Mouse (Mus musculus) MEL (cell line): ENCODE measurements around the gene Ccl11. TPM values are rescaled to one million over a fixed set of nuclear protein-coding genes. Genes with fewer than 3 reads are reported as not detected.

Experiments used
- DNase-seq: peaks from one replicate; pipeline ENCODE4 v3.0.0; 2011; ENCODE audit warnings: low read depth, low spot score
- H3K27ac ChIP-seq: 2 replicates; pipeline ENCODE4 v1.5.1; 2012; ENCODE audit warnings: low read depth, mild to moderate bottlenecking, control low read depth, low read length, moderate library complexity; ENCODE audit not compliant: control insufficient read depth
- H3K27me3 ChIP-seq, 2 experiments: fragments of 150-350 bp in 1 of 2; sonication (generic) in 1 of 2; 2 replicates each; pipeline ENCODE4 v1.6.1; 2012; ENCODE audit warnings: low read length in 2 of 2, mild to moderate bottlenecking in 2 of 2, improper control_type of control experiment in 1 of 2, moderate library complexity in 1 of 2; ENCODE audit not compliant: insufficient read depth in 2 of 2, control insufficient read depth in 1 of 2
- H3K36me3 ChIP-seq, 2 experiments: 2 replicates each; pipeline ENCODE4 v1.6.1; 2012 to 2014; ENCODE audit warnings: low read length in 2 of 2, improper control_type of control experiment in 1 of 2, inconsistent platforms in 1 of 2, mild to moderate bottlenecking in 1 of 2; ENCODE audit not compliant: insufficient read depth in 2 of 2, control insufficient read depth in 1 of 2
- H3K4me1 ChIP-seq, 2 experiments: fragments of 150-350 bp in 1 of 2; sonication (generic) in 1 of 2; 2 replicates each; pipeline ENCODE4 v1.6.1; 2012; ENCODE audit warnings: low read length in 2 of 2, improper control_type of control experiment in 1 of 2, mild to moderate bottlenecking in 1 of 2; ENCODE audit not compliant: insufficient read depth in 2 of 2, control insufficient read depth in 1 of 2
- H3K4me3 ChIP-seq, 2 experiments: fragments of 150-350 bp in 1 of 2; sonication (generic) in 1 of 2; 2 replicates each; pipeline ENCODE4 v1.5.1; 2012; ENCODE audit warnings: low read depth in 2 of 2, low read length in 2 of 2, mild to moderate bottlenecking in 2 of 2, moderate library complexity in 2 of 2, control low read depth in 1 of 2, improper control_type of control experiment in 1 of 2; ENCODE audit not compliant: control insufficient read depth in 1 of 2, insufficient read depth in 1 of 2
- H3K79me2 ChIP-seq: 2 replicates; pipeline ENCODE4 v1.6.1; 2012; ENCODE audit warnings: mild to moderate bottlenecking, low read length, moderate library complexity; ENCODE audit not compliant: control insufficient read depth, poor library complexity, insufficient read depth
- H3K9ac ChIP-seq: 2 replicates; pipeline ENCODE4 v1.6.1; 2012; ENCODE audit warnings: low read depth, mild to moderate bottlenecking, control low read depth, low read length, moderate library complexity; ENCODE audit not compliant: control insufficient read depth, poor library complexity, severe bottlenecking
- H3K9me3 ChIP-seq: fragments of 150-350 bp; sonication (generic); replicated peaks from 2 replicates; pipeline ENCODE4 v1.6.1; 2012; ENCODE audit warnings: mild to moderate bottlenecking, low read length, improper control_type of control experiment, moderate library complexity; ENCODE audit not compliant: insufficient read depth
- BHLHE40 ChIP-seq: IDR thresholded peaks from 2 replicates; pipeline ENCODE4 v1.6.1; 2012; ENCODE audit warnings: low read depth, mild to moderate bottlenecking, inconsistent platforms, low read length, improper control_type of control experiment, borderline replicate concordance
- CHD1 ChIP-seq: IDR thresholded peaks from 2 replicates; pipeline ENCODE4 v1.6.1; 2012; ENCODE audit warnings: low read depth, mild to moderate bottlenecking, inconsistent platforms, low read length, improper control_type of control experiment
- CHD2 ChIP-seq: IDR thresholded peaks from 2 replicates; pipeline ENCODE4 v1.6.1; 2011; ENCODE audit warnings: low read length, improper control_type of control experiment
- CTCF ChIP-seq, 3 experiments: IDR thresholded peaks in 2 of 3; conservative IDR thresholded peaks in 1 of 3; 2 replicates each; pipeline ENCODE4 v1.5.1; 2011 to 2012; ENCODE audit warnings: low read length in 3 of 3, low read depth in 2 of 3, mild to moderate bottlenecking in 2 of 3, improper control_type of control experiment in 1 of 3, inconsistent platforms in 1 of 3, mixed read lengths in 1 of 3, moderate library complexity in 1 of 3; ENCODE audit not compliant: control insufficient read depth in 1 of 3, insufficient read depth in 1 of 3, poor library complexity in 1 of 3, severe bottlenecking in 1 of 3
- EP300 ChIP-seq, 2 experiments: IDR thresholded peaks; 2 replicates each; pipeline ENCODE4 v1.6.1; 2011; ENCODE audit warnings: improper control_type of control experiment in 2 of 2, low read length in 2 of 2, low read depth in 1 of 2, mild to moderate bottlenecking in 1 of 2
- ETS1 ChIP-seq: IDR thresholded peaks from 2 replicates; pipeline ENCODE4 v1.6.1; 2012; ENCODE audit warnings: low read depth, mild to moderate bottlenecking, inconsistent platforms, low read length, improper control_type of control experiment, moderate library complexity
- GABPA ChIP-seq: IDR thresholded peaks from 2 replicates; pipeline ENCODE4 v1.6.1; 2012; ENCODE audit warnings: low read depth, mild to moderate bottlenecking, inconsistent platforms, low read length, improper control_type of control experiment, moderate library complexity
- GATA1 ChIP-seq: IDR thresholded peaks from 2 replicates; pipeline ENCODE4 v1.6.1; 2011; ENCODE audit warnings: low read depth, low read length, improper control_type of control experiment
- HCFC1 ChIP-seq: IDR thresholded peaks from 2 replicates; pipeline ENCODE4 v1.6.1; 2012; ENCODE audit warnings: low read depth, mild to moderate bottlenecking, inconsistent platforms, low read length, improper control_type of control experiment, moderate library complexity
- MAFK ChIP-seq: IDR thresholded peaks from 2 replicates; pipeline ENCODE4 v1.6.1; 2011; ENCODE audit warnings: low read depth, mild to moderate bottlenecking, low read length, improper control_type of control experiment, borderline replicate concordance
- MAX ChIP-seq: IDR thresholded peaks from 2 replicates; pipeline ENCODE4 v1.6.1; 2011; ENCODE audit warnings: low read length, improper control_type of control experiment
- MAZ ChIP-seq: IDR thresholded peaks from 2 replicates; pipeline ENCODE4 v1.6.1; 2012; ENCODE audit warnings: low read depth, mild to moderate bottlenecking, inconsistent platforms, low read length, improper control_type of control experiment
- MEF2A ChIP-seq: IDR thresholded peaks from 2 replicates; pipeline ENCODE4 v1.6.1; 2014; ENCODE audit warnings: low read depth, mild to moderate bottlenecking, inconsistent platforms, low read length, improper control_type of control experiment; ENCODE audit not compliant: poor library complexity, insufficient replicate concordance, severe bottlenecking; ENCODE audit errors: extremely low read depth
- MXI1 ChIP-seq: IDR thresholded peaks from 2 replicates; pipeline ENCODE4 v1.6.1; 2011; ENCODE audit warnings: mild to moderate bottlenecking, low read depth, low read length, improper control_type of control experiment
- MYB ChIP-seq: IDR thresholded peaks from 2 replicates; pipeline ENCODE4 v1.6.1; 2011; ENCODE audit warnings: mild to moderate bottlenecking, low read depth, low read length, improper control_type of control experiment
- NELFE ChIP-seq: IDR thresholded peaks from 2 replicates; pipeline ENCODE4 v1.6.1; 2011; ENCODE audit warnings: low read depth, low read length, improper control_type of control experiment
- NRF1 ChIP-seq: IDR thresholded peaks from 2 replicates; pipeline ENCODE4 v1.6.1; 2014; ENCODE audit warnings: low read depth, mild to moderate bottlenecking, inconsistent platforms, low read length, improper control_type of control experiment, moderate library complexity; ENCODE audit not compliant: poor library complexity, insufficient read depth, severe bottlenecking
- POLR2A ChIP-seq, 2 experiments: IDR thresholded peaks; 2 replicates each; pipeline ENCODE4 v1.6.1; 2011 to 2012; ENCODE audit warnings: low read length in 2 of 2, mild to moderate bottlenecking in 2 of 2, control low read depth in 1 of 2, improper control_type of control experiment in 1 of 2, low read depth in 1 of 2, moderate library complexity in 1 of 2; ENCODE audit not compliant: control insufficient read depth in 1 of 2, insufficient read depth in 1 of 2, poor library complexity in 1 of 2
- RAD21 ChIP-seq: IDR thresholded peaks from 2 replicates; pipeline ENCODE4 v1.6.1; 2011; ENCODE audit warnings: mild to moderate bottlenecking, low read depth, low read length, improper control_type of control experiment
- RCOR1 ChIP-seq: IDR thresholded peaks from 2 replicates; pipeline ENCODE4 v1.6.1; 2012; ENCODE audit warnings: low read depth, mild to moderate bottlenecking, inconsistent platforms, low read length, improper control_type of control experiment
- SMC3 ChIP-seq: IDR thresholded peaks from 2 replicates; pipeline ENCODE4 v1.6.1; 2011; ENCODE audit warnings: low read depth, low read length, improper control_type of control experiment
- TAL1 ChIP-seq: IDR thresholded peaks from 2 replicates; pipeline ENCODE4 v1.6.1; 2012; ENCODE audit warnings: mild to moderate bottlenecking, inconsistent platforms, low read length, moderate library complexity, mixed read lengths
- TCF12 ChIP-seq: IDR thresholded peaks from 2 replicates; pipeline ENCODE4 v1.6.1; 2014; ENCODE audit warnings: low read depth, mild to moderate bottlenecking, inconsistent platforms, low read length, improper control_type of control experiment, moderate library complexity
- USF1 ChIP-seq: IDR thresholded peaks from 2 replicates; pipeline ENCODE4 v1.6.1; 2014; ENCODE audit warnings: low read depth, mild to moderate bottlenecking, inconsistent platforms, low read length, improper control_type of control experiment, moderate library complexity
- USF2 ChIP-seq, 2 experiments: IDR thresholded peaks; 2 replicates each; pipeline ENCODE4 v1.6.1; 2011 to 2012; ENCODE audit warnings: improper control_type of control experiment in 2 of 2, low read length in 2 of 2, borderline replicate concordance in 1 of 2, inconsistent platforms in 1 of 2, low read depth in 1 of 2, mild to moderate bottlenecking in 1 of 2; ENCODE audit not compliant: insufficient read depth in 1 of 2
- ZC3H11A ChIP-seq: IDR thresholded peaks from 2 replicates; pipeline ENCODE4 v1.6.1; 2012; ENCODE audit warnings: low read depth, mild to moderate bottlenecking, inconsistent platforms, low read length, improper control_type of control experiment
- polyA plus RNA-seq, 2 experiments: library from polyadenylated mRNA; stranded (reverse) in 1 of 2; unstranded in 1 of 2; fragments of >175 nt in 1 of 2; fragments of >200 nt in 1 of 2; gene quantifications; 2 replicates each; pipeline versions ENCODE4 v1.2.1 to v1.2.4; 2012; ENCODE audit warnings: low replicate concordance in 2 of 2, low read depth in 1 of 2; ENCODE audit not compliant: insufficient read length in 2 of 2, insufficient read depth in 1 of 2, missing spikeins in 1 of 2
- total RNA-seq: library from RNA; depleted of rRNA; stranded (reverse); fragments of 300-350 nt; gene quantifications from 2 replicates; pipeline ENCODE4 v1.2.3, GENCODE M21; 2012

The Ccl11 gene
- total and polyA plus RNA-seq, 3 experiments = not detected

DNA sequence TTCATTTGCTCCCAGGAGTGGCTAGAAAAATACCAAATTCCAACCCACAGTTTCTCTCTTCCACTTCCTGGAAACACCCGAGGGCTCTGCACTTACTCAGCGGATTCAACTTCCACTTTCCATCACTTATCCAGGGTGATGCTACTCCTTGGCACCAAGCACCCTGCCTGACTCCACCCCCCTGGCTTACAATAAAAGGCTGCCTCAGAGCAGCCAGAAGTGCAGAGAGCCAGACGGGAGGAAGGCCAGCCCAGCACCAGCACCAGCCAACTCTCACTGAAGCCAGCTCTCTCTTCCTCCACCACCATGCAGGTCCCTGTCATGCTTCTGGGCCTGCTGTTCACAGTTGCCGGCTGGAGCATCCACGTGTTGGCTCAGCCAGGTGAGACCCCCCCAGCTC, 22.3 kb upstream of the Ccl11 start, which contains the start of gene Ccl2:
Gene Ccl2, plus strand, starts transcription at position 216 of the 400 bp plus-strand sequence.
- no peak for TF ChIP-seq MAZ
- no peak for TF ChIP-seq NRF1
- no peak for TF ChIP-seq EP300 (IDR thresholded peaks at IDR 0.05; ENCODE audit: low read depth in 1 of 2, low read length in 2 of 2)
- TF ChIP-seq USF1 = no peak
- TF ChIP-seq CHD2 = no peak
- no peak for TF ChIP-seq SMC3
- no peak for TF ChIP-seq ETS1
- no peak for TF ChIP-seq TAL1
- no peak for TF ChIP-seq USF2 (IDR thresholded peaks at IDR 0.05; ENCODE audit: borderline replicate concordance in 1 of 2, insufficient read depth in 1 of 2, low read depth in 1 of 2, low read length in 2 of 2)
- TF ChIP-seq MEF2A = no peak
- TF ChIP-seq ZC3H11A = no peak
- no peak for TF ChIP-seq GATA1
- no peak for TF ChIP-seq GABPA
- TF ChIP-seq NELFE = no peak
- no peak for TF ChIP-seq RAD21
- no peak for TF ChIP-seq RCOR1
- no peak for TF ChIP-seq MXI1
- TF ChIP-seq CTCF (IDR thresholded peaks at IDR 0.05 in 2 of 3, conservative IDR thresholded peaks at IDR 0.05 in 1 of 3; ENCODE audit: control insufficient read depth in 1 of 3, insufficient read depth in 1 of 3, low read depth in 2 of 3, low read length in 3 of 3, poor library complexity in 1 of 3, severe bottlenecking in 1 of 3) = no peak
- Histone ChIP-seq H3K27me3 (no peaks in the 10 kb centered on the region), H3K27ac (no peak within 1 kb of the TSS), H3K4me1 (no peaks in the 10 kb centered on the region), H3K36me3 (no peaks in the 10 kb centered on the region), H3K9me3 (no peaks in the 10 kb centered on the region), H3K4me3 (no peak within 1 kb of the TSS), H3K79me2 (no peaks in the 10 kb centered on the region), H3K9ac (no peak within 1 kb of the TSS)
- peak; percentile 24 for DNase-seq

DNA sequence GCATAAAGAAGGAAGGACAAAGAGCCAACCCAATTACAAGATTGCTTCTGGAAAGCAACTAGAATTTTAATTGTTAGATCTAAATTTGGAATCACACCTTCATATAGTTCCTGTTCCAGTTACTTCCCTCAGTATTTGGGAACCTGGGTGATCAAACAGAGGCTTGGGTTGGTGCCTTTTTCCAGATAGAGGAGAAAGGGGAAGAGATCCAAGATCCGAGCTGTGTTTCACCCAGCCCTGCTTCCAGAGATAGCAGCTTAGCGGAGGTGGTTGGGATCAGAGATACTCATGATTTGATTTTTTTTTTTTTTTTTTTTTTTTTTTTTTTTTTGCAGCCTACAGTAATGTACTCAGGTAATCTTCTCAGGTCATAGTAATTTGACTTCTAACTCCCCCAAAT, 21.8 kb upstream of the Ccl11 start:
- H3K27ac ChIP-seq = no peak overlapping the region

More for the DNA sequence above, 21.8 kb upstream of the Ccl11 start:
- H3K36me3 ChIP-seq = 0 out of 4 replicates have a peak, but pooled peaks cover 0 to under 1% of the 10 kb centered on the region in 2 experiments
- H3K9me3 ChIP-seq = no peaks in the 10 kb centered on the region
- H3K9ac ChIP-seq = no peak overlapping the region
- H3K79me2 ChIP-seq = no peaks in the 10 kb centered on the region
- no peaks in the 10 kb centered on the region for H3K27me3 ChIP-seq
- H3K4me1 ChIP-seq = 0 out of 4 replicates have a peak, but pooled peaks cover 0 to under 1% of the 10 kb centered on the region in 2 experiments
- H3K4me3 ChIP-seq = no peak overlapping the region
- no peak for DNase-seq
- TF ChIP-seq MYB (no peak), GATA1 (no peak), HCFC1 (no peak), CTCF (IDR thresholded peaks at IDR 0.05 in 2 of 3, conservative IDR thresholded peaks at IDR 0.05 in 1 of 3; ENCODE audit: control insufficient read depth in 1 of 3, insufficient read depth in 1 of 3, low read depth in 2 of 3, low read length in 3 of 3, poor library complexity in 1 of 3, severe bottlenecking in 1 of 3) (no peak), RAD21 (no peak), USF1 (no peak), USF2 (IDR thresholded peaks at IDR 0.05; ENCODE audit: borderline replicate concordance in 1 of 2, insufficient read depth in 1 of 2, low read depth in 1 of 2, low read length in 2 of 2) (no peak), BHLHE40 (no peak), POLR2A (IDR thresholded peaks at IDR 0.05; ENCODE audit: control insufficient read depth in 1 of 2, insufficient read depth in 1 of 2, low read depth in 1 of 2, low read length in 2 of 2, poor library complexity in 1 of 2) (no peak), MAX (no peak), RCOR1 (no peak), MAZ (no peak), MAFK (no peak), GABPA (no peak), TCF12 (no peak), CHD1 (no peak)
